Mouse (Mus musculus) lung, postnatal 14 days (tissue): ENCODE measurements around the gene Hemgn.

Experiments used
- DNase-seq: peaks from one replicate; pipeline ENCODE4 v3.0.0; 2021

Hemgn gene

GRCm38 (mm10) chr4:46411489-46411888 is 1.8 kb downstream of the Hemgn start:
- DNase-seq, result no peak

- no peak for DNase-seq
Observed at GRCm38 (mm10) chr4:46410677-46411076, 2.6 kb downstream of the Hemgn start.

GRCm38 (mm10) chr4:46406966-46407703 is 6.2 kb downstream of the Hemgn start:
- DNase-seq, result no peak

- DNase-seq, result no peak
Observed at GRCm38 (mm10) chr4:46404042-46404795, 9.1 kb downstream of the Hemgn start.

GRCm38 (mm10) chr4:46398839-46399238 is 14.5 kb downstream of the Hemgn start:
- DNase-seq, result no peak

DNA sequence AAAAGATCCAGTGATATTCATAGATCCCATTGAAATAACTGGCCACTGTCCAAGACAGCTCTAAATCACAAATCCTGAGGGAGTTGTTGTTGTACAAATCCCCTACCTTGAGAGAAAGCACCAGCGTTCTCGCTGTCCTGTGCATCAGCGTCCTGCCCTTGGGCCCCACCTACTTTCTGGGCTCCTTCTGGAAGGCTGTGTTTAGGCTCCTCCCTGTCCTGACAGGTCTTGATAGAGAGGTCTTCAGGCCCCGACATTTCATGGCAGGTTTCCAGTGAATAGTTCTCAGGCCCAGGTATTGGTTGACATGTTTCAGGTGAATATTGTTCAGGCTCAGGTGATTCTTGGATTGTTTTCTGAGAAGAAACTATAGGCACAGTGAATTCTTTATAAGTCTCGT is 17.6 kb downstream of the Hemgn start:
- DNase-seq, result no peak

GRCm38 (mm10) chr4:46394388-46394787 is 18.9 kb downstream of the Hemgn start:
- no peak for DNase-seq

- peak; percentile 87 for DNase-seq
Observed at GRCm38 (mm10) chr4:46390390-46390970, 22.8 kb downstream of the Hemgn start.

- DNase-seq, result peak; percentile 40
Observed at GRCm38 (mm10) chr4:46389612-46390341, 23.5 kb downstream of the Hemgn start.

GRCm38 (mm10) chr4:46389013-46389611 is 24.2 kb downstream of the Hemgn start, which contains the start of gene Trmo:
TSS of gene Trmo (minus strand) at chr4:46389437.
- DNase-seq, result peak; percentile 95

GRCm38 (mm10) chr4:46388556-46388955 is 24.8 kb downstream of the Hemgn start:
- DNase-seq, result no peak

GRCm38 (mm10) chr4:46374869-46375368 is 38.4 kb downstream of the Hemgn start:
- DNase-seq, result peak; percentile 85

DNA sequence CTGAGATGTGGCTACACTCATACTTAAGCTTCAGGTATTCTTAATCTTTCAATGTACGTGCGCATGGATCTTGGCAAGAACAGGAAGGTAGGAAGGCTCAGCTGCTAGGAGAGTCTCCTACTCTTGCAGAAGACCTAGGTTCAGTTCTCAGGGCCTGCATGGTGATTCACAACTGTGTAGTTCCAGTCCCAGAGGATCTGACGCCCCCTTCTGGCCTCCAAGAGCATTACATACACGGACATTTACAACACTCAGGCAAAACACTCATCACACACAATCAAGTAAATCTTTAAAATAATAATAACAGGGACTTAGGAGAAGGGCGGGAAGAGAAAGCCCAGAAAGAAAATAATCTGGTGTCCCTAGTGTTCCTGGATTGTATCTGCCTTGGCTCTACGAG is 38.9 kb downstream of the Hemgn start:
- DNase-seq, result peak; percentile 26

DNA sequence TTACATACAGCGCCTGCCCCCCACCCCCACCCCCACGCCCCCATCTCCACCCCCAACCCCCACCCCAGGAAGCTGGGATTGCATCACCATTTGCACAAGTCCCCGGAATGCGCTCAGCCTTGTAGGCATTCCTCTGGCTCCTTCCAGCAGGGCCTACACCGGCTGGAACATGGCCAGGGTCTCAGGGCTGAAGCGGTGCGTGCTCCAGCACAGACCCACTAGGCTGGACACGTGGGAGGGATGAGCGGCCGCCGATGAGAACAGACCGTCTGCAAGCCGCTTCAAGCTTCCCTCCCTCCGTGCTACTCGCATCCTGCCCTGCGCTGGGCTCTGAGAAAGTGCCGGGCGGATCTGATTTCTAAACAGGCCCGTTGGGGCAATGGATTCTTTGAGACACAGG is 42.3 kb downstream of the Hemgn start:
- peak; percentile 80 for DNase-seq

GRCm38 (mm10) chr4:46370406-46370805 is 42.9 kb downstream of the Hemgn start:
- DNase-seq, result no peak

DNA sequence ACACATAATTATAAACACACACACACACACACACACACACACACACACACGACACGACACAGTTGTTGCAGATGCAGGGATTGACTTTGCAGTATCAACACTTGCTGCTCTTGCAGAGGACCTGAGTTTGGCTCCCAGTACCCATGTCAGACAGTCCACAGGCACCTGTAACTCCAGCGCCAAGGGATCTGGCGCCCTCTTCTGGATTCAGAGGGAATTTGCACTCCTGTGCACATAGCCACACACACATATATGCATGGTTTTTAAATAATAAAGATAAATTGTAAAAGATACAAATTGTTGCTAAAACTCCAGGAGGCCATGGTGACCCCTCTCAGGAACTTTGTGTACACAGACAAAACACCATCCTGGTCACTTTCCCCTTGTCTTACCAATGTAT is 44.2 kb downstream of the Hemgn start:
- DNase-seq, result no peak

DNA sequence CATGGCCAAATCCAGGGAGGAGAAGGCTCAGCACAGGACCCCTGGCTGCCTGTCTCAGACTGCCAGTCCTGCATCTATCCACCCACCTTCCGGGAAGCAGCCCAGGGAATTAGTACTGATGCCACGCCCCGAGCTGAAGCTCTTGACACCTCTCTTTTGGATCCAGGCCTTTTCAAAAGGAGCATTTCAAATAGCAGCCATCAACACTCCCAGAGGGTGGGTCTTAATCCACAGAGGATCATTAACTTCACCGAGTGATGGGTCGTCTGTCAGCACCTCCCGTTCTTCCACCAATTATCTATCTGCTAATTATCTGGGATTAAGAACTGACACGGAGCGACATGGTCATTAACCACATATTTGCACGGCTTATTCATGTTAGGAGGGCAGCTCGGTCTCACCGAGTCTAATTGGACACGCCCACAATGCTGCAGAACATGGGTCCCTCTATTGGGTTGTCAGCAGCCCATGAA is 45.8 kb downstream of the Hemgn start:
- no peak for DNase-seq

DNA sequence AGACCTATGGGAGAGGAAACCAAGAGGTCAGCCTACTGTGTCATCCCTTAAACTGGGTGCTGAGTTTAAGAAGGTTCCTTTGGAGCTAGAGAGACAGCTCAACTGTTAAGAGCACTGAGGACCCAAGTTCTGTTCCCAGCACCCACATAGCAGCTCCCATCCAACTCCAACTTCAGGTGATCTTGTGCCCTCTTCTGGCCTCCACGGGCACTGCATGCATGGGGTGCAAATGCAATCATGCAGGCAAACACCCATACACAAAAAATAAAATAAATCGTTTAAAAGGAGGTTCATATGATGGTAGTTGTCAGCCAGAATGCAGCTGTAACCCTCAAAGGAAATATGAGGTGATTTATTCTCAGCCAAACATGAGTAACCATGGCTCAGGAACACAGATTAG is 48.9 kb downstream of the Hemgn start:
- no peak for DNase-seq

GRCm38 (mm10) chr4:46361258-46361657 is 52.0 kb downstream of the Hemgn start:
- no peak for DNase-seq

- DNase-seq, result no peak
Observed at GRCm38 (mm10) chr4:46359539-46360253, 53.6 kb downstream of the Hemgn start.

DNA sequence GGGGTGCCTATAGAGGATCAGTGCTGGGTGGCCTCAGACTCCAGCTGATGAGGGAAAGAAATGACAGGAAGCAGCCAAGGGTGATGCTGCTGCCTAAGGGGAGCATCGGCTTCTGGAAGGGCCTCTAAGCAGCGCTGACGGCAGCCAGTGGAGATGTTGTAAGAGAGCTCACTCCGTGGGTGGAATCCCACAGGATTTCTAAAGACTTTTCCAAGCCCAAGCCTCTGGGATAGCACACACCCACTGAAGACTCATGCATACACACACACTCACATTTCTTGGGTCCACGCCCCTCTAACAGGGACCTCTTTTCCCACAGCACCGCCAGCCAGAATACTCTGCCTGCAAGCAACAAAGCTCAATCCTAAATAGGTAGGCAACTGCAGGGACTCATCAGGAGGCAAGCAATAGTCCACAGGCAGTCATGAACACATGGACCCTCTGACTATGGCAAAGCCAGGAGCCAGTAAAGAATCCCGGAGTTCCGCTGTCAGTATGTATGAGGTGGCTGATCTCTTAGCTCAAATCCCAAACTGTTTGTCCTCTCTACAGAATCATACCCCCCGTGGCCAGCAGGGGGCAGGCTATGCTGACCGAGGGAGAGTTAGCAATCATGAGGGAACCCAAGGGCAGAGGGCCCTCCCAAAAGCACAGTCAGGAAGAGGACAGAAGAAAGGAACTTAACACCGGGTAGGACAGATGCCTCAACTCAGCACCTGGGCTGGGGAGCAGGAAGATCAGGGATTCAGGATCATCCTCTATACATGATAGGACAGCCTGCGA is 56.8 kb downstream of the Hemgn start:
- DNase-seq, result peak; percentile 72
